Mouse (Mus musculus): ENCODE results near the gene Aco2. TPM values are rescaled to one million over a fixed set of nuclear protein-coding genes. Genes with fewer than 3 reads are reported as not detected.

The Aco2 gene
- polyA plus RNA-seq, 1 experiment from 2014 or later: 200 TPM

DNA sequence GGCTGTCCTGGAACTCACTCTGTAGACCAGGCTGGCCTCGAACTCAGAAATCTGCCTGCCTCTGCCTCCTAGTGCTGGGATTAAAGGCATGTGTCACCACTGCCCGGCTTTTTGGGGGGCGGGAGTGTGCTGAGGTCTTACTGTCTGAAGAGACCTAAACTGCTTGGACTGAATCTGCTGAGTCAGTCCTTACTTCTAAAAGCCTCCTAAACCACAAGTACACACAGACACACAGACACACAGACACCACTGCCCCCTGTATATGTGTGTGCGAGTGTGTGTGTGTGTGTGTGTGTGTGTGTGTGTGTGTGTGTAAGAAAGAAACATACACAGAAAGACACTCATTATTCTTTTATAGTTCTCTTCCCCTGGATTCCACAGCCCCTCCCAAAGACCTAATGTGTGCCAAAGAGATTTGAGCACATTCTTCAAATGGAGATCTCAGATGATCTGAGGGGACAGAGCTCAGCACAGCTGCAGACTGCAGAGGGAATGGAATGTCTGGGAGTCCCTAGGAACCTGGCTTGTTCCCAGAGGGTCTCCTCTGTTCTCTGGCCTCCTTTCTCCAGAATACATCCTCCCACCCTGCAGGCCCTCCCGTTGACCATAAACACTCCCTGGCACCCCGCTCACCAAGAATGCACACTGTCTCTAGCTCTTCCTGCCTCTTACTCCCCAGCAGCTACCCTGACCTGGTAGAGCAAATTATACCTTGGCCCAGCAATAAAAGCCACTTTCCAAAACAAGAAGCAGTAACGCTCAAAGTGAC is 63.9 kb downstream of the Aco2 start:
- peak overlapping the region; percentile 78 for H3K27ac ChIP-seq (ENCODE audit: low read length)
- H3K27me3 ChIP-seq (ENCODE audit: control insufficient read depth, insufficient read depth, low read length): peaks cover 4% of the 10 kb centered on the region; the same call in 1 of the 2 replicates
- no peaks in the 10 kb centered on the region for H3K36me3 ChIP-seq (ENCODE audit: control insufficient read depth, insufficient read depth, low read length)
- 44% methylated on average over 7 of the region's 7 CpGs for WGBS
- H3K4me3 ChIP-seq (replicated peaks; ENCODE audit: low read length): peak overlapping the region; percentile 55
- H3K4me2 ChIP-seq (ENCODE audit: low read depth, low read length): peak overlapping the region; percentile 53
- peak; percentile 10; the same call in 1 of the 2 replicates for ATAC-seq (ENCODE audit: insufficient read depth, low FRiP score)
- H3K4me1 ChIP-seq (ENCODE audit: control insufficient read depth, insufficient read depth, low read length): peaks cover 28% of the 10 kb centered on the region
- H3K9ac ChIP-seq (ENCODE audit: low read length): peak overlapping the region; percentile 63
- H3K9me3 ChIP-seq (replicated peaks; ENCODE audit: control insufficient read depth, low read length): no peaks in the 10 kb centered on the region

DNA sequence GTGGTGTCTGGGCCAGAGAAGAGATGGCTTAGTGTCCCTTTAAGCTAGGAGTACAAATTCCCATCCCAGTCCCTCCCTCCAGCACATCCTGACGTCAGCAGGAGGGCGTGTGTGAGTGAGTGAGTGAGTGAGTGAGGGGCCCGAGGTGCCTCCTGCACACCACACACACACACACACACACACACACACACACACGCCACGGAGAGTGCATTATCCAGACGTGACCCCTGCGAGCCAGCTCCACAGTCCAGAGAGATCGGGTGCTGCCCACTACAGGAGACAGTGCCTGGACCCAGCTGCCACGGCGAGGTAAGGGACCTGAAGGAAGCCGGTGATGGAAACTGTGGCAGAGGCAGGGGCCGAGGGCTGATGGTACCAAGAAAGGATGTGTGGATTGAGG is 64.6 kb downstream of the Aco2 start, which contains the start of gene Csdc2:
Gene Csdc2, plus strand, starts transcription at position 81 of the 400 bp plus-strand sequence.
- no peaks in the 10 kb centered on the region for H3K9me3 ChIP-seq (replicated peaks; ENCODE audit: control insufficient read depth, low read length)
- H3K4me2 ChIP-seq (ENCODE audit: low read depth, low read length): peak within 1 kb of the TSS; percentile 53
- peak within 1 kb of the TSS; percentile 63 for H3K9ac ChIP-seq (ENCODE audit: low read length)
- WGBS: 2% methylated on average over 12 of the region's 12 CpGs
- peaks cover 4% of the 10 kb centered on the region; the same call in 1 of the 2 replicates for H3K27me3 ChIP-seq (ENCODE audit: control insufficient read depth, insufficient read depth, low read length)
- peaks cover 28% of the 10 kb centered on the region for H3K4me1 ChIP-seq (ENCODE audit: control insufficient read depth, insufficient read depth, low read length)
- peak within 1 kb of the TSS; percentile 78 for H3K27ac ChIP-seq (ENCODE audit: low read length)
- ATAC-seq (ENCODE audit: insufficient read depth, low FRiP score): peak; percentile 68
- H3K4me3 ChIP-seq (replicated peaks; ENCODE audit: low read length): peak within 1 kb of the TSS; percentile 55
- H3K36me3 ChIP-seq (ENCODE audit: control insufficient read depth, insufficient read depth, low read length): no peaks in the 10 kb centered on the region

DNA sequence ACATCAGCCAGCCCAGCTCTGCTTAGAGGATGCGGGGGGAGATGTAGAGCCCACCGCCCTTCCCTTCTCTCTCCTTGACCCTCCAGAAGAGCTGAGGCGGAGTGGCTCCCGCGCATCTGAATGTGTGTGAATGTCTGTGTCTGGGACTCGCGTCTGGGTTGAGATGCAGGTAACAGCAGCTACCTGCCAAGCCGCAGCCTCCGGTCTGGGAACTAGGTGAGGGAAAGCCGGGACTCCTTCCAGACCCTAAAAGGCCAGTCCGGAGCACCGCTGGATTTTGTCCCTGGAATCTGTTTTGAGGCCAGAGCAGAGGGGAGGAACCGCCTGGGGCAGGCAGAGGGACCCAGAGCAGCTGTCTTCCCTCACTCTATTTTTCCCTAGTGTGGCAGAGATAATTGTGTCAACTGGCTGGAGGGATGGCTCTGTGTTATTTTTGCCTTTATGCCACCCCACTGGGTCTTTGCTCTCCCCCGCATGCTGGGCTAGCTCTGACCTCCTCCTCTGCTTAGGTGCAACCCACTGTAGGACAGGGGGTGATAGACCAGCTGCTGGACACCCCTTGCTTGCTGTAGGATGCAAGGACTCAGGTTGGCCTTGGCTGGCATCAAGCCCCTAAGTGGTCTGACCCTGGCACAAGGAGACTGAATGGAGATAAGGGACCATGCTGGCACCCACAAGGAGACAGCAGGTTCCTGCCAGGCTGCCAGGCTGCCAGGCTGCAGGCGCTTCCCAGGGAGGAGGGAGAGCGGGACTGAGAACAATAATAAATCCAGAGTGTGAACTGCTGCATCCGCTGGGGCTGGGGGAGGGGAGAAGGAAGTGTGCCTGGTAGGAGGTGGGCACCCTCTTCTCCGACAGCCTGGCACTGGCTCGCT is 65.2 kb downstream of the Aco2 start:
- 8% methylated on average over 19 of the region's 19 CpGs for WGBS
- peak; percentile 1; the same call in 1 of the 2 replicates for ATAC-seq (ENCODE audit: insufficient read depth, low FRiP score)

DNA sequence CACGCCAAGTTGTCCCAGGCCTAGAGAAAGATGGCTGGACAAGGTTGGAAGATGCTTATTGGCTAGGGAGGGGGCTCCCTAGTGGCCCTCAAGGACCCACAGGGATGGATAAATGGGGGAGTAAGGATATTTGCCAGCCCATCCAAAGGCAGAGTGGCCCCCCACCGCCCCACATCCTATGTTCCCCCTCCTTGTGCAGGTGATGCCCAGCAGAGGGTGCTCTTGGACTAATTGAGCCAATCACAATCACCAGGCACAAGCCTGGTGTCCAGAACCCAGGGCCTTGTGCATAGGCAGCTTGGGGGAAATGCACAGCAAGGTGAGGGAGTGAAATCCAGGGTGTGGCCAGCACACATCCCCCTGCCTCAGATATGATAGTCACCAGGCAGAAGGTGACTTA is 66.1 kb downstream of the Aco2 start:
- H3K4me3 ChIP-seq (replicated peaks; ENCODE audit: low read length): peak overlapping the region; percentile 55
- H3K4me2 ChIP-seq (ENCODE audit: low read depth, low read length): no peak overlapping the region
- H3K27ac ChIP-seq (ENCODE audit: low read length): no peak overlapping the region
- no peaks in the 10 kb centered on the region for H3K36me3 ChIP-seq (ENCODE audit: control insufficient read depth, insufficient read depth, low read length)
- 0 out of 2 replicates have a peak, but pooled peaks have one; percentile 34 for ATAC-seq (ENCODE audit: insufficient read depth, low FRiP score)
- 34% methylated on average over 2 of the region's 2 CpGs for WGBS
- peak overlapping the region; percentile 63 for H3K9ac ChIP-seq (ENCODE audit: low read length)
- no peaks in the 10 kb centered on the region for H3K9me3 ChIP-seq (replicated peaks; ENCODE audit: control insufficient read depth, low read length)
- H3K4me1 ChIP-seq (ENCODE audit: control insufficient read depth, insufficient read depth, low read length): peaks cover 22% of the 10 kb centered on the region
- peaks cover 4% of the 10 kb centered on the region; the same call in 1 of the 2 replicates for H3K27me3 ChIP-seq (ENCODE audit: control insufficient read depth, insufficient read depth, low read length)

More for the DNA sequence above, 65.2 kb downstream of the Aco2 start:
- no peaks in the 10 kb centered on the region for H3K36me3 ChIP-seq (ENCODE audit: control insufficient read depth, insufficient read depth, low read length)
- H3K9me3 ChIP-seq (replicated peaks; ENCODE audit: control insufficient read depth, low read length): no peaks in the 10 kb centered on the region
- peak overlapping the region; percentile 53 for H3K4me2 ChIP-seq (ENCODE audit: low read depth, low read length)
- H3K4me1 ChIP-seq (ENCODE audit: control insufficient read depth, insufficient read depth, low read length): peaks cover 28% of the 10 kb centered on the region
- H3K27ac ChIP-seq (ENCODE audit: low read length): peak overlapping the region; percentile 78
- H3K4me3 ChIP-seq (replicated peaks; ENCODE audit: low read length): peak overlapping the region; percentile 55
- peak overlapping the region; percentile 63 for H3K9ac ChIP-seq (ENCODE audit: low read length)
- peaks cover 4% of the 10 kb centered on the region; the same call in 1 of the 2 replicates for H3K27me3 ChIP-seq (ENCODE audit: control insufficient read depth, insufficient read depth, low read length)

DNA sequence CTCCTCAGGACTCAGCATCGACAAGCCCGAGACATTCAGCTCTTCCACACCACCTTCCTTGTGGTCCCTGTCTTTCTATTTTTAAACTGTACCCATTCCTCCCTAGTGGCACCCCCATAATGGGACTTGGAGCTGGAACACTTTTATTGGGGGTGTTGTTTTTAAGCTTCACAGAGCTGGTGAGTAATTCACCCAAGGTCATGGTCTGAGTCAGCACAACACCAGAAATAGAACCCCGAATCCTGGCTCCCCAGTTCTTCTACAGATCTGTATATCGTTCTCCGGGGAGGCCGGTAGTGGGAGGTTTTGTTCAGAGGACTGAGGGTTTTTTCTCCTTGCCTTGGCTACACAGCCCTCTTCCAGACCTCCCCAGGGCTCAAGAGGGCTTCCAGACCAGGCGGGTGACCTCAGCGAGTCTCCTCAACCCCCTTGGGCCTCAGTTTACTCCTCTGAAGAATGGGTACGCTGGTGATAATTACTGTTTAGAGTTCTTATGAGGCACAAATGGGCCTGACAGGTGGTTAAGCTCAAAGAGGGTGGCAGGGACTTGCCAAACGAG is 67.1 kb downstream of the Aco2 start:
- WGBS: 83% methylated on average over 10 of the region's 10 CpGs

DNA sequence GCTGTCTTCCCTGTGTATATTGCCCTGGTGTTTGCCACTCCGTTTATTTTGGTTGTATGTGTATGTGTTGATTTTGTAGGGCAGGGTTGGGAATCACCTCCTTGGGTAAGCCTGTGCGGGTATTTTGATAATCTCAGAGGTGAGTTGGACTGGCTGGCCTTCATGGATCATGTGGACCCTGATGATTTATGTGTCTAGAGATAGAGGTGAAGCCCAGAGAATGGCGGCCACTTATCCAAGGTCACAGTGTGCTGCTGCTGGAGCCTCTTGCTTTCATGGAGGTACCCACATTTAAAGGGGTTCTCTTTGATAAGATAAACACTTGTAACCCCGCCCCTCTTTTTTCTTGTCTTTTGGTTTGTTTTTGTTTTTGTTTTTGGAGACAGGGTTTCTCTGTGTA is 67.7 kb downstream of the Aco2 start:
- H3K4me1 ChIP-seq (ENCODE audit: control insufficient read depth, insufficient read depth, low read length): peaks cover 19% of the 10 kb centered on the region
- no peak overlapping the region for H3K27ac ChIP-seq (ENCODE audit: low read length)
- H3K36me3 ChIP-seq (ENCODE audit: control insufficient read depth, insufficient read depth, low read length): no peaks in the 10 kb centered on the region
- H3K9ac ChIP-seq (ENCODE audit: low read length): no peak overlapping the region
- no peak overlapping the region for H3K4me2 ChIP-seq (ENCODE audit: low read depth, low read length)
- H3K4me3 ChIP-seq (replicated peaks; ENCODE audit: low read length): no peak overlapping the region
- no peaks in the 10 kb centered on the region for H3K9me3 ChIP-seq (replicated peaks; ENCODE audit: control insufficient read depth, low read length)
- peaks cover 4% of the 10 kb centered on the region; the same call in 1 of the 2 replicates for H3K27me3 ChIP-seq (ENCODE audit: control insufficient read depth, insufficient read depth, low read length)
- 69% methylated on average over 4 of the region's 4 CpGs for WGBS
- ATAC-seq (ENCODE audit: insufficient read depth, low FRiP score): no peak

More for the DNA sequence above, 67.1 kb downstream of the Aco2 start:
- Histone ChIP-seq H3K4me3 (replicated peaks; ENCODE audit: low read length) (no peak overlapping the region), H3K36me3 (ENCODE audit: control insufficient read depth, insufficient read depth, low read length) (no peaks in the 10 kb centered on the region), H3K27me3 (ENCODE audit: control insufficient read depth, insufficient read depth, low read length) (peaks cover 4% of the 10 kb centered on the region; the same call in 1 of the 2 replicates), H3K27ac (ENCODE audit: low read length) (no peak overlapping the region), H3K4me2 (ENCODE audit: low read depth, low read length) (no peak overlapping the region), H3K9ac (ENCODE audit: low read length) (no peak overlapping the region), H3K9me3 (replicated peaks; ENCODE audit: control insufficient read depth, low read length) (no peaks in the 10 kb centered on the region), H3K4me1 (ENCODE audit: control insufficient read depth, insufficient read depth, low read length) (peaks cover 19% of the 10 kb centered on the region)
- no peak for ATAC-seq (ENCODE audit: insufficient read depth, low FRiP score)

DNA sequence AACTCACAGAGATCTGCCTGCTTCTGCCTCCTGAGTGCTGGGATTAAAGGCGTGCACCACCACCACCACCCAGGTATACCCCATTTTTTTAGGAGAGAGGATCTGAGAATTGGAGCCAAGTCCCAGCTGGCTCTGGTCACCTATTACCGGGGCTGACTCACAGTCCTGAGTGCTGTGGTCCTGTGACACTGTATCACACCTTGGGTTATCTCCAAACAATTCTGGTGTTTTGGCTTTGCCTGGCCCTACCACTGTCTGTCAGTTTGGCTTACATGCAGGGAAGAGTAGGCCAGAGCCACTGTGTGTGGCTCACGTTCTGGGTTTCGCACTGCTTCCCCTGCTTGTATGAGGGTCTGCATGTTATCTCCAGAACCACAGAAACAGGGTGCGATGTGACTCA is 68.1 kb downstream of the Aco2 start:
- ATAC-seq (ENCODE audit: insufficient read depth, low FRiP score): no peak
- peaks cover 19% of the 10 kb centered on the region for H3K4me1 ChIP-seq (ENCODE audit: control insufficient read depth, insufficient read depth, low read length)
- peaks cover 4% of the 10 kb centered on the region; the same call in 1 of the 2 replicates for H3K27me3 ChIP-seq (ENCODE audit: control insufficient read depth, insufficient read depth, low read length)
- H3K9ac ChIP-seq (ENCODE audit: low read length): no peak overlapping the region
- H3K36me3 ChIP-seq (ENCODE audit: control insufficient read depth, insufficient read depth, low read length): no peaks in the 10 kb centered on the region
- H3K4me3 ChIP-seq (replicated peaks; ENCODE audit: low read length): no peak overlapping the region
- H3K4me2 ChIP-seq (ENCODE audit: low read depth, low read length): no peak overlapping the region
- H3K9me3 ChIP-seq (replicated peaks; ENCODE audit: control insufficient read depth, low read length): no peaks in the 10 kb centered on the region
- 83% methylated on average over 5 of the region's 5 CpGs for WGBS
- H3K27ac ChIP-seq (ENCODE audit: low read length): no peak overlapping the region

DNA sequence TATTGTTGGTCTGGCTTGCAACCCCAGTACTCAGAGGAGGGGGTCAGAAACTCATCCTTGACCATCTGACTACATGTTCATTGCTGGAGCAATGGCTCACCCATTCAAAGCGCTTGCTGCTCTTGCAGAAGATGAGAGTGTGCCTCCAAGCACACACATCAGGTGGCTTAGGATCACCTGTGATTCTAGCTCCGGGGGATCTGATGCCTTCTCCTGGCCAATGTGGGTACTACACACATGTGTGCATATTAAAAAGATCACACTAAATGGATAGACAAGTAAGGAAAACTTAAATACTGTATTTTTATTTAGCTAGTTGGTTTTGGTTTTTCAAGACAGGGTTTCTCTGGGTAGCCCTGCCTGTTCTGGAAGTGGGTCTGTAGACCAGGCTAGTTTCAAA is 68.9 kb downstream of the Aco2 start:
- H3K36me3 ChIP-seq (ENCODE audit: control insufficient read depth, insufficient read depth, low read length): no peaks in the 10 kb centered on the region
- no peak overlapping the region for H3K27ac ChIP-seq (ENCODE audit: low read length)
- no peak for ATAC-seq (ENCODE audit: insufficient read depth, low FRiP score)
- H3K4me2 ChIP-seq (ENCODE audit: low read depth, low read length): no peak overlapping the region
- peaks cover 4% of the 10 kb centered on the region; the same call in 1 of the 2 replicates for H3K27me3 ChIP-seq (ENCODE audit: control insufficient read depth, insufficient read depth, low read length)
- no peaks in the 10 kb centered on the region for H3K9me3 ChIP-seq (replicated peaks; ENCODE audit: control insufficient read depth, low read length)
- H3K4me3 ChIP-seq (replicated peaks; ENCODE audit: low read length): no peak overlapping the region
- H3K9ac ChIP-seq (ENCODE audit: low read length): no peak overlapping the region
- H3K4me1 ChIP-seq (ENCODE audit: control insufficient read depth, insufficient read depth, low read length): peaks cover 19% of the 10 kb centered on the region
- WGBS: 93% methylated on average over 2 of the region's 2 CpGs
